Mouse (Mus musculus): ENCODE measurements at regions not wholly inside any gene's neighbourhood (a gene's known extent, or its start where the extent isn't known, plus 50 kb on each side); places are given as distances from the start of the nearest gene placed in this dataset.

DNA sequence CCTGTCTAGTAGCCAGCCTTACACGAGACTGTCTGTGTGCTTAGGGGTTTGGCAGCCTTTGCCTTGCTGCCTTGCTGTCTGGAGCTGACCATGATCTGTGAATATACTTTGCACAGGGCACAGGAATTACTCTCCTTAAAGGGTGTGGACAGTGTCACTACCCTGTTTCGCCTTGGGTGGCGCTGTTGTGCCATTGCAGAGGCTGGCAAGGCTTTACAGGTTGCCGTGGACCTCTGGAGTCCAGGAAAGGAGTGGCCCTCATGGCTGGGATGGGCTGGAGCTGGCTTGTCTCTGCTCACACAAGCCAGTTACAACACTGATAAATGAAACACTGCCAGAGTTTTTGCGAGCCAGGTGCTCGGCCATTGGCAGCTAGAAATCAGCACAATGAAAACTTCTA, 110.1 kb upstream of the Agap1 start:
- TF ChIP-seq ZMIZ1 (IDR thresholded peaks at IDR 0.05; ENCODE audit: low read depth, low read length) (no peak), CTCF (IDR thresholded peaks at IDR 0.05 in 2 of 3, conservative IDR thresholded peaks at IDR 0.05 in 1 of 3; ENCODE audit: control insufficient read depth in 1 of 3, insufficient read depth in 1 of 3, low read depth in 2 of 3, low read length in 3 of 3, poor library complexity in 1 of 3, severe bottlenecking in 1 of 3) (peak; percentile 14 to 27 (median 18); a peak in 2 of 6 replicates), MEF2A (IDR thresholded peaks at IDR 0.05; ENCODE audit: extremely low read depth, insufficient replicate concordance, low read depth, low read length, poor library complexity, severe bottlenecking) (no peak), ELF1 (IDR thresholded peaks at IDR 0.05; ENCODE audit: low read depth, low read length) (no peak), POLR2AphosphoS2 (IDR thresholded peaks at IDR 0.05; ENCODE audit: low read length) (no peak), CHD2 (IDR thresholded peaks at IDR 0.05; ENCODE audit: low read length) (no peak), KAT2A (conservative IDR thresholded peaks at IDR 0.05; ENCODE audit: low read depth, low read length) (no peak), MYC (IDR thresholded peaks at IDR 0.05; ENCODE audit: low read depth, low read length) (no peak), USF1 (IDR thresholded peaks at IDR 0.05; ENCODE audit: low read depth, low read length) (no peak), ETS1 (IDR thresholded peaks at IDR 0.05; ENCODE audit: low read depth, low read length) (no peak), POLR2A (IDR thresholded peaks at IDR 0.05; ENCODE audit: control insufficient read depth in 1 of 2, insufficient read depth in 1 of 2, low read depth in 1 of 2, low read length in 2 of 2, poor library complexity in 1 of 2) (no peak)
